Mouse (Mus musculus) gastrocnemius, adult 18-20 months (tissue): Measurements from ENCODE around the gene Chrnb1. TPM values are rescaled to one million over a fixed set of nuclear protein-coding genes. Genes with fewer than 3 reads are reported as not detected.
A peak's percentile ranks its signal among the peaks of the same experiment; 100 is the strongest.

Experiments used
- DNase-seq: peaks from one replicate; pipeline ENCODE4 v3.0.0; 2021; ENCODE audit warnings: low spot score
- total RNA-seq, 2 experiments: library from RNA; stranded (reverse); gene quantifications; 2 replicates each; pipeline ENCODE4 v1.2.3; 2021

Gene Chrnb1
- total RNA-seq, 2 experiments from 2014 or later = 30.6 to 31.2 TPM

DNA sequence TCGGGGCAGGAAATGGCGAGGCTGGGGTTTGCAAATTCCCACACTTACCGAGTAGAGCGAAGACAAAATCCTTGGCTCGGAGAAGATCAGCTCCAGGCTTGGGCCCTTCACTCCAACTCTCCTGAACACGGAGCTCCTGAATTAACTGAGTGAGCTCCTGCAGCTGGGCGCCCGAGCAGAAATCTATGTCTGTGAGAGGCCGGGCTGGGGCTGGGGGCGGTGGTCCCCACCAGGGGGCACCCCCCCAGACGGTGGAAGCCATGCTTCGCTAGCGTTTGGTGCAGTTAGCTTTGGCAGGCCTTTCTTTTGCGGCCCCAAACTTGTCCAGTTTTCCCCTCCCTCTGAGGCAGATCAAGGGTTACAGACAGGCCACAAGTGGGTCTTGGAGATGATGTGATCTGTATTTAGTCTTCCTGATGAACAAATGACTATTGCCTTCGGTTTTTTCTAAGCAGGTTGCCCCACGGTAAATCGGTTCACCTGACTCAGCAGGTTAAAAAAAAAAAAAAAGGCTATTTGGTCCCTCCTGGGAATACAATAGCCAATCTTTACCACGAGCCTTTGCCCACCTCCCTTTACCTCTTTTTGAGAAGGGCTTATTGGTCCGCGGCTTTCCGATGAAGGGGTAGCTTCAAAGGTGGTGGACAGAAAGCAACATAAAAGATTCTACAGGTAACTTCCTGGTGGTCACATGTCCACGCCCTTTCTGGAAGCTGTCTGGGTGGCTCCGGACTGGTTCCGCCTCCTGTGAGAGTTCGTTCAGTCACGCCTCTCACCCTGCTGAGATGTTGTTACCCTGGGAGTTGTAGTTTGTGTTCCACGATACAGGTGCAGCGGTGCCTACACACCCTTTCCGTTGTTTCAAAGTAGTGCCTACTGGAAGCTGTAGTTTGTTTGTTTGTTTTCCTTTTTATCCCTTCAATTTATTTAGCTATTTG is 9.5 kb upstream of the Chrnb1 start, which contains the start of gene Tmem102:
TSS of gene Tmem102 (minus strand) at position 653 of the 938 bp plus-strand sequence.
- no peak for DNase-seq

GRCm38 (mm10) chr11:69804652-69804940 is 8.9 kb upstream of the Chrnb1 start:
- no peak for DNase-seq

DNA sequence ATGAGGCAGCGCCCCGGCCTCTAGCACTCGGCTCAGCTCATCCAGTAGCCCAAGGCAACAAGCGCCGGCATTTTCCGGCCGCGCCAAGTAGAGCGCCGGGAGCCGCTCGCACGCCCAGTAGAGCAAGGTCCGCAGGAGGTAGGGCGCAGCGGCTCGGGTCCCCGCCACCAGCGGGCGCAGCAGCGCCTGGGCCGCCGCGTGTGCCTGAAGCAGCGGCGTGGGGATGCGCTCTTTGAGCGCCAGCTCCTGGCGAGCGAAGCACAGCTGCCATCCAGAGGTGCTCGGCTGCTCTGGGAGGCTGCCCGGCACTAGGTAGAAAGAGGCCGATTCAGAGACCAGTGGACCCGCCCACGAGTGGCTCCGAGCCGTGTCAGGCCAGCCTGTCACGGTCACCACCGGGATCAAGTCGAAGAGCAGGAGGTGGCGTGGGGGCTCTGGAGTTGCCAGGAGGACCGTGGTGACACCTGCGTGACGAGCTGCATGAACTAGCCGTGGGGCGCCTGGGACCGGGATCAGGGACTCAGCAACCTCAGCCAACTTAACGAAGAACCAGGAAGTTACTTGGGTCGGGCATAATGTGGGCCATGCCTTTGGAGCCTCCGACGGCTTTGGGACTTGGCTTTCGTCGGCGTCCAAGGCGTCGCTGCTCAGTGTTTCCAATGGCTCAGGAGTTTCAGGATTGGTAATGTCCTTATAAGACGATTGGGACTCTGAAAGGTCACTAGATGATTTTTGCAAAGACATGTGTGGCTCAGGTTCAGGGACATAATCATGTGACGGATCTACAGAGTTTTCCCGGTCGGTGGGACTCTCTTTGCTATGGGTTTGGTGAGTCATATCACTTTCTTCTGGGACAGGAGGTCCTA is 8.3 kb upstream of the Chrnb1 start:
- peak; percentile 70 for DNase-seq

DNA sequence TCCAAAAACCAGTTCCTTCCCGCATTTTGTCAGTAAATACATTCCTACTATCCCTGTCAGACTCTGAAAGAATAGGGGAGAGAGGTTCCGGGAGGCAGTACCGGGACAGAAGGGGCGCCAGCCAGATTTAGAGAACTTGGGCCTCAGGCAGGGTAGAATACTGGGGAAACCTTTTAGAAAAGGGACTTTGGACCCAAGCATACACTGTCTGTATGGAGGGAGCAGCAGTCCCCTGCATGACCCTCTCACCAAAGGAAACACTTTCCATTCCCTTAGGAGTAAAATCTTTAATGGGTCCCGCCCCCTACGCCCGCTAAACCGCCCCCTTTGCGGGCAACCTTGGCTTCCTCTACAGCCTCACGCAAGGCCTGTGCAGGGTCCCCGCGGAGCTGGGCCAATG is 7.6 kb upstream of the Chrnb1 start:
- DNase-seq = no peak

DNA sequence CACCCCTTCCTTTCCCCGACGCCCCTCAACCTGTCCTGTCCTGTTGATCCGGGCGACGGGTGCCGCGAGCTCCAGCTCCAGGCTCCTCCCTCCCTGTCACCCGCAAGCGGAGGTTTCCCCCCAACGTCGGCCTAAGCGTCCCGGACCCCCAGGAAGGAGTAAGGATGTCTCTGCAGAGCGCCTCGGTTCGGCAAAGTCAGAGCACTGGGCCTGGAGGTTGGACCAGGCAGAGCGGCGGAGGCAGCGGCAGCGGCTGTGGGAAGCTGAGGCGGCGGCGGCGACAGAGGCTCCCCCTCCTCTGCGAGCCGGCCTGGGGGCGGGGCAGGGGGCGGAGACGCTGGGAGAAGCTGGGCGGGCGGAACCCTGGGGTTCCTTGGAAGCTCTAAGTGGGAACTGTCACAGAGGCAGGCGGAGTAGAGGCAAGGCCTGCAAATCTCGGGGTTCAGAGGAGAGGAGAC is 6.9 kb upstream of the Chrnb1 start:
- peak; percentile 88 for DNase-seq

- DNase-seq = no peak
These were observed 5.7 kb upstream of the Chrnb1 start, which contains the start of gene Fgf11 for GRCm38 (mm10) chr11:69801379-69801977. Fgf11 (minus strand) TSS chr11:69801857.

GRCm38 (mm10) chr11:69800392-69801197 is 4.9 kb upstream of the Chrnb1 start:
- DNase-seq = no peak

- no peak for DNase-seq
These were observed 4.3 kb upstream of the Chrnb1 start for GRCm38 (mm10) chr11:69800138-69800391.

GRCm38 (mm10) chr11:69799394-69800137 is 3.8 kb upstream of the Chrnb1 start:
- no peak for DNase-seq

- no peak for DNase-seq
These were observed 2.2 kb upstream of the Chrnb1 start for GRCm38 (mm10) chr11:69797924-69798323.

DNA sequence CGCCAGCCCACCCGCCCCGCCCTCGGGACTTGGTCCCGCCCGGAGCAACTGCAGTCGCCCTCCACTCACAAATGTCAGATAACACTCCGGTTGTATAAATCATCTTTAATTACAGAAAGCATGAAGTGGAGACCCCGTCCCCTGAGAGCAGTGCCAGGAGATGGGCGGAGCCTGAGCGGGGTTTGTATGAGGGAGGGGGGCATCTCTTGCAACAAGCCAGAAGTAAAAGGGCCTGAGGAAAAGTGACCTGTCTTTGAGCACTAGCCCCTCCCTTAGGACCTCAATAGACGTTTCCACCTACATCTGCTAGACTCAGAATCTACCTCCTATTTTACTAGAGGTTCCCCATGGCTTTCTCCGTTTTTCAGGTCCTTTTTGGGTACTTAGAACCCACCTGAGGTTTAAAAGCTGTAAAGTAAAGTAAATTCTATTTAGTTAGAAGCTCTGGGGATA is 266 bp upstream of the Chrnb1 start:
- DNase-seq = no peak

- DNase-seq = peak; percentile 47
These were observed 2.3 kb downstream of the Chrnb1 start for GRCm38 (mm10) chr11:69793429-69793828.

DNA sequence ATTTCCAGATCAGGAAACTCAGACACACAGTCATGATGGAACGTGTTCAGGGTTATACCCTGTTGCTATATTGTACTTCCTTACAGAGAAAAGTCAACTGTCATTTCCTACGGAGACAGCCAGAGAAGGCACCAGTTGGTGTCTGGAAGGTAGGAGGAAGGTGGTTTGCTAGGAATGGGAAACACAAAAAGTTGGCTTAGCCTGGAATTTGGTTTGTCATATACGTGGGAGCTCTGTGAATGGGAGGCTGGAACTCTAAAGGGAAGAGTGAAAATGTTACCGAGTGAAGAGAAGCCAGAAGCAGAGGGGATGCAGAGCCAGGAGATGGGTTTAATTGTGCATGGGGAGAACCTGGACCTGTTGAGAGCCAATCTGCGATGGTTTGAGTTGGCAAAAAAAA is 4.3 kb downstream of the Chrnb1 start:
- no peak for DNase-seq

DNA sequence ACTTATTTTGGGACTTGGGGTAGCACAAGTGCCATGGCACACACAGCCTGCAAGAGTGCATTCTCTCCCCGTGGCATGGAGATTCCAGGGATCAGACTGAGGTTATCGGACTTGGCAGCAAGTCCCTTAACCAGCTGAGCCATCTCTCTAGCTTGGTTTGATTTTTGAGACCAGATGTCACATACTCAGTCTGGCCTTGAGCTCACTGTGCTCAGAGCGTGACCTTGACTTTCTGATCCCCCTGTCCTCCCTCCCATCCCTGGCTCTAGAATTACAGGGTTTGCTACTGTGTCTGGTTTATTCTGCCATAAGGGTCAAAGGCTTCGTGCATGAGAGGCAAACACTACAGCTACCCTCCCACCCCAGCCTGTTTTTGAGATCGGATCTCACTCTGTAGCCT is 6.3 kb downstream of the Chrnb1 start:
- DNase-seq = no peak

- DNase-seq = no peak
These were observed 8.4 kb downstream of the Chrnb1 start for GRCm38 (mm10) chr11:69787306-69787705.

DNA sequence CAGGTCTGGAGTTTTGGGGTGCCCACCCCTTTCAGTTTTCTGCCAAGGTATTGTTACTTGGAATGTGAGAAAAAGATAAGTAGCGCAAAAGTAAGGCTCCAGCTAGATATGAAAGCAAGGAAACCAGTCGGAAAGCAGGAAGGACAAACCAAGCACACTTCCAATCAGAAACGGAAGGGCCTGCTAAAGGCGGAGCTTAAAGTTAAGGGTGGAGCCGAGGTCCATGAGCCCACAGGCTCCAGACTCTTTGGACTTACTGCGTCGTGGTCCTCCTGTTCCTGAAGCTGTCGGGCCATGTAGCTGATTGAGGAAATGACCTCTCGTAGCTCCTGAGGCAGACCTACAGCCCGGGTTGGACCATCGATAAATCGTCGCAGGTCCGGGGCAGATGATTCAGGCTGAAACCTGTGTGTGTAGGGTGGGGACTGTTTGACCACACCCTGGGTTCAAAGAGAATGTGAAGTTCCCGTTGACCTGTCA is 10.9 kb downstream of the Chrnb1 start:
- DNase-seq = peak; percentile 47

DNA sequence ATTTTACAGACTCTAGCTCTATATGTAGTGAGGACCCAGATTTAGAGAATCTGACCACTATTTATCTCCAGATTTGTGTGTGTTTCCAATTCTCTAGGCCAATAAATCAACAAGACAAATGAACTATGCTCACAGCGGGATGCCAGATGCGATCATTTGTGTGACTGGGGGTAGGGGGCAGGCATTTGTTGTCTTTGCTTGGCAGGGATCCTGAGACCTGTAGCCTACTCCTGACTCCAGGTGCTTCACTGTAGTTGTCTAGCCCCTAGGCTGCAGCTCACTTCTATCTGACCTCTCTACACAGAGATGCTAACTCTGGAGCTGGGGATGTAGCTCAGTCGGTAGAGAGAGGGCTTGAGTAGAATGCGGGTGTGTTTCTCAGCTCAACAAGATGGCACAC is 13.9 kb downstream of the Chrnb1 start:
- DNase-seq = no peak

GRCm38 (mm10) chr11:69778985-69779384 is 16.8 kb downstream of the Chrnb1 start:
- no peak for DNase-seq

- no peak for DNase-seq
These were observed 17.3 kb downstream of the Chrnb1 start for GRCm38 (mm10) chr11:69778258-69778982.
